Mouse (Mus musculus) spleen, adult 12 weeks (tissue): ENCODE data around the gene Tmco3.
"Not testable (repeated sequence)": the region's sequence is repeated elsewhere in the genome, so short reads cannot be mapped to it uniquely, and the experiment has no call there.

Source experiments
- DNase-seq: peaks from one replicate; pipeline ENCODE4 v3.0.0; 2022; ENCODE audit warnings: low spot score

Gene Tmco3

DNA sequence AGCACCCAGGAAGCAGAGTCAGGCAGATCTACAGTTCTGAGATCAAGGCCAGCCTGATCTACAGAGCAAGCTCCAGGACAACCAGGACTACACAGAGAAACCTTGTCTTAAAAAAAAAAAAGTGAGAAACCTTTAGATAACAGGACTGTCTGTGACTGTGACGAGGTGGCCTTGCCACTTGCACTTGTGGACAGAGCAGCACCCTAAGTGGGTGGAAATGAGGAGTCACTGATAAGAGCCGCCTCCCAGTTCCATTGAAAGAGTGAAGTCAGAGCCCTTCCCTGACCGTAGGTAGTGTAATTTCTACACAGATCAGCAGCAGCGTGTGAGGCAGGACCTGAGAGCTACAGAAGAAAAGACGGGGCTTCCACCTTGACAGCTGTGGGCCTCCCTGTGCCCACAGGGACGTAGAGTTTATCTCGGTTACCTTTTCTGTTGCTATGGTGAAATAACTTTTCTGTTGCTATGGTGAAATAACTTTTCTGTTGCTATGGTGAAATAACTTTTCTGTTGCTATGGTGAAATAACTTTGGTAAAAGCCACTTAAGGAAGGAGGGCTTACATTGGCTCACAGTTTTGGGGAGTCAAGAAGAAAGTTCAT, 18.4 kb downstream of the Tmco3 start:
- DNase-seq, result no peak

DNA sequence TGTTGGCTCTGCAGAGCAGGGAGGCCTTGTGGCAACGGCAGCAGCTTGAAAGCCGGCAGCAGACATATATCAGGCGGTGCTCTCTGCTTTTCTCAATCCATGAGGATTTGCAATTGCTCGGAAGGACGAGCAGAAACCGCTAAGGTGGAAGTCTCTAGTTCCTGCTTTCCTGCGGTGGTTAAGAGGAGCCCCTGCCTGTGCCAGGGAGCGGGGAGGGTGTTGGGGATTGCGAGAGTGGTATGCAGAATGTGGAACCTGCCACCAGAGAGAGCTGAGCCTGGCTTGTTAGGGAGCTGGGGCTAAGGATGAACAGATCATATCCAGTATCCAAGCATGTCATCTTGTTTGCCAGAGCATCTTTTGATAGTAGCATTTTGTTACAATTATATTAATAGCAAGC, 18.9 kb downstream of the Tmco3 start:
- DNase-seq, result no peak

DNA sequence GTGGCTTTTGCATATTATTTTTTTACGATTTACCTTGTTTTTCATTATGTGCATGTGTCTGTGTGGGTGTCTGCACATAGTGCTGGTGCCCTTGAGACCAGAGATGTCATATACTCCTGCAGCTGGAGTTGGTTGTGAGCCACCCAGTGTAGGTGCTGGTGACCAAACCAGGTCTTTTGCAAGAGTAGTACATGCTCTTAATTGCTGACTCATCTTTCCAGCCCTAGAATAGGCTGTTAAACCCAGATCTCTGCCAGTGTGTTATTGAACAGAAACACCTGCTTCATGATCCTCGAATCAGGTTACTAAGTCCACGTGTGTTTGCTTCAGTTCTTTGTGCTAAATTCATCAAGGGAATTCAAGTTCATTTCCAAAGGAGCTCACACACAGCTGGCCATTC, 26.9 kb downstream of the Tmco3 start:
- DNase-seq, result no peak

DNA sequence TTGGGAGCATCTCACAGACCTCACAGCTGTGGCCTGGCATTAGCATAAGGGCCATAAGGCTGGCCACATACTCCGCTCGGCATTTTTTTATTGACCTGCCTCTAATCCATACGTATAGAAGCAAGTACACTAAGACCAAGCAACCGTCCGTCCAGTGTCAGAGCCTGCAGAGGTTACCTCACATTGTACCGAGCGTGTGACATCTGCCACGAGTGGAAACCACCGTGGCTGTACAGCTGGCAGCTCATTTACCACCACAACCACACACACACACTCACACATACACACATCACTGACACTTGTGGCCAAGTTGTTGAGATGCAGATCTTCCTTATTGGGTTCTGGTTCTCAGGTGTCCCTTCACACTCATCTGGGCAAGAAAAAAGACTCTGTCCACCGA, 28.7 kb downstream of the Tmco3 start:
- no peak for DNase-seq

DNA sequence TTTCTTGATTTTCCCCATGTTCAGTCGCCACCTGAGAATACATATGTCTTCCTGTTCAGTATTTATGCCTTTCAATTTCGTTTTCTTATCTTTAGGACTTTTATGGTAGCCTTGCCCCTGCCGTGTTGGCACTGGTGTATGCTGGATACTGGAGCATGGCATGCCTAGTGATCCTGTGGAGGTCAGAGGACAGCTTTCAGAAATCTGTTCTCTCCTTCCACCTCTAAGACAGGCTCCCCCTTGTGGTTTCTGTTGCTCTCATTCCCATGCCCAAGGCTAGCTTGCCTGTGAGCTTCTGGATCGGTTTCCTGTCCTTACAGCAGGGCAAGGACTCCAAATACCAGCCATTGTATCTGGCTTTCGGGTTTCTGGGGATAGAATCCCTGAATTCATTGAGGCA, 38.6 kb downstream of the Tmco3 start:
- no peak for DNase-seq

DNA sequence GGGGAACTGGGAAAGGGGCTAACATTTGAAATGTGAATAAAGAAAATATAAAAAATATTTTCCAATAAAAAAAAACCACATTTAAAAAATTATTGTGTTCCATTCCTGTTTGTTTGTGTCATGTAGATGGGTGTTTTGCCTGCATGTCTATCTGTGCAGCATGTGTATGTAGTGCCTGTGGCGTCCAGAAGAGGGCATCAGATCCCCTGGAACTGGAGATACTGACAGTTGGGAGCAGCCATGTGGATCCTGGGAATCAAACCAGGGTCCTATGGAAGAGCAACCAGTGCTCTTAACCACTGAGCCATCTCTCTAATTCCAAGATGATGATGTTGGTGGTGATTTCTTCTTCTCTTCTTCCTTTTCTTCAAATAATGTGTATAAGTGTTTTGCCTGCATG, 46.7 kb downstream of the Tmco3 start:
- DNase-seq, result no peak

DNA sequence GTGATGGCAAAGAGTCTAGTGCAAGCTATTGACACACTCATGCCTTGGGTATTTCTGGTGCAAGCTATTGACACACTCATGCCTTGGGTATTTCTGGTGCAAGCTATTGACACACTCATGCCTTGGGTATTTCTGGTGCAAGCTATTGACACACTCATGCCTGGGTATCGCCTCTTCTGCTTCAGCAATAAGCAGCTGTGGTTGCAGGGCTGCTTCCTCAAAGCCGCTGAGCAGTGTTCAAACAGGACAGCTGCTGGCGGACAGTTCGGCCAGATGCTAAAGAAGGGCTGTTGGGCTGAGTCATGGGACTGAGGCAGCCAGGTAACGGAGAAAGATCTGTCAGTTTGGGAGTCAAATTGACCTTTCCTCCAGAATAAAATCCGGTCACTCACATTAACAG, 49.3 kb downstream of the Tmco3 start:
- DNase-seq, result not testable (repeated sequence)

DNA sequence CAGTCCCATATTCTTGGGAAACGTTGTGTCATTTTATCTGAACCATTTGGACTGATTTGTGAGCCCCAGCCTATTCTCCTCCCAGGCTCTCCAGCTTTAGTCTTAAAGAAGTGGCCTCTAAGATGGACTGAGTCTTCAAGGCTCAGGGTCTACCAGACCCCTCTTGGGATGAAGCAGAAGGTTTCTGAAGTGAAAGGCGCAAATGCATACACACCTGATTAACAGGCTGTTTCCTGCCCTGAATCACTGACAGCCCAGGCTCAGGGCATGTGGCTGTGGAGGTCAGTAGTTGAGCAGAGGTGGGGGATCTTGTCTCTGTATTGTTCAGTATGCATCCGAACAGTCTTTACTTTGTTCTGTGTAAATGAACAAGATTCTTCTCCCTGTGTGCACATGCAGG, 49.7 kb downstream of the Tmco3 start:
- DNase-seq, result no peak

DNA sequence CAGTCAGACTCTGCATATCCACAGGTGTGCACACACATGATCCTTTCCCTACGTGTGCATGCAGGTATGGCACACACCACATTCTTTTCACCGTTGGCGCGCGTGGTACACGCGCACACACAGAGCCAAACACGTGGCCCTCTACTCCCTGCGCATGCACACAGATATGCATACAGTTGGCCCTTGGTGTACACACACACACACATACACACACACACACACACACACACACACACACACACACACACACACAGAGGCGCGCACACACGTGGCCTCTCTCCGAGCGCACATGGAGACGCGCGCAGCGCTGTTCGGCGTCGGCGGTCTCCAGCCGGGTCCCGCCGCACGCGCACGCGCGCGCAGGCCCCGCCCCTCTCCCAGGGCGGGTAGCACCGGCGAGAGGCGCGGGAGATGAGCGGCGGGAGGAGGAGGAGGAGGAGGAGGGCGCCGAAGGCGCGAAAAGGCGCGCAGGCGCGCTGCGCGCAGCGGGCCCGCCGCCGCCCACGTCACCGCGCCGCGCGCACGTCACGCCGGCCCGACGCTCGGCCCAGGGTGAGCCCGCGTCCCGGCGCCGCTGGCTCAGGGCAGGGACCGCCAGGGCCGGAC, 50.4 kb downstream of the Tmco3 start, which contains the start of gene Tfdp1:
TSS of gene Tfdp1 (plus strand) at position 497 of the 606 bp plus-strand sequence.
- DNase-seq, result peak; percentile 76

DNA sequence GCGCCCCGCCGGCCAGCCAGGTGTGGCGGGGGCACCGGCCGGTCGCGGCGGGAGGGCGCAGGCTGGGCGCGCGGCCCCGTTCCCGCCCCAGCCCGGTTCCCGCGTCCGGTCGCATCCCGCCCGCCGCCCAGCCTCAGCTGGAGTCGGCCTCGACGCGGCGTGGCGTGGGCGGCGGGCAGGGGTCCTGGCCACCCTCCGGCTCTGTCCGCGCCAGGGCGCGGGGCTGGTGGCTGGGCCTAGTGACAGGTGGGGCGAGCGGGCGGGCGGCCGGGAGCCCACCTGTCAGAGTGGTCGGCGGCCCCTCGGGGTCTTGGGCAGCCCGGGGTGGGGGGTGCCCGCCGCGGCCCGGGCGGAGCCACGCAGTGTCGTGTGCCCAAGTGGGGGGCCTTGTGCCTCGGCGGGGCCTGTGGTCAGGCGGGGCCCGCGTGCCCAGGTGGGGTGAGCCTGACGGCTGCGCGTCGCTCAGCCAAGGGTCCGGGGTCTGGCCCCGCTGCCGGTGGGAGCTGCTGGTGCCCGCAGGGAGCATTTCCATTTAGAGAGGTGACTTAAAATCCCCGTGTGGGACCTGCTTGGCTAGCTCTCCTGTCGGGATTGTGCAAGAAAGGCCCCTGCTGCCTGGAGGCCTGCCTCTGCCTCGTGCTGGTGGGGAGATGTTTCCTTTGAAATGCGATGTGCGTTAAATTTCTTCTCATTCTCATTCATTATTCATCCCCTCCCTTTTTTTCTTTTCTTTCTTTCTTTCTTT, 51.1 kb downstream of the Tmco3 start:
- DNase-seq, result peak; percentile 32

DNA sequence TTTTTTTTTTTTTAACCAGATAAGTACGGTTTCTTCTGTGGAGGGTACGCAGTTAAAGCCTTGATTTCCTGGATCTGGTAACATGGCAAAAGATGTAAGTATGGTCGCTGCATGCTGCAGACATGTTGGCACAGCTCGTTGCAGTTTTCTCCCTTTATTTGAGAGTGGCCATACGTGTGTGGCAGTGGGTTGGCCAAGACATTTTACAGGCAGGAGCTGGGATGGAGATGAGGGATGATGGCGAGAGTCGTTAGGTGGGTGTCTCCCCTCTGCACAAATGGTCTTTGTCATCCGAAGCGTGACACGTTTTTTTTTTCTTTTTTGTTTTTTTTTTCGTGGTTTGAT, 51.6 kb downstream of the Tmco3 start:
- DNase-seq, result no peak

DNA sequence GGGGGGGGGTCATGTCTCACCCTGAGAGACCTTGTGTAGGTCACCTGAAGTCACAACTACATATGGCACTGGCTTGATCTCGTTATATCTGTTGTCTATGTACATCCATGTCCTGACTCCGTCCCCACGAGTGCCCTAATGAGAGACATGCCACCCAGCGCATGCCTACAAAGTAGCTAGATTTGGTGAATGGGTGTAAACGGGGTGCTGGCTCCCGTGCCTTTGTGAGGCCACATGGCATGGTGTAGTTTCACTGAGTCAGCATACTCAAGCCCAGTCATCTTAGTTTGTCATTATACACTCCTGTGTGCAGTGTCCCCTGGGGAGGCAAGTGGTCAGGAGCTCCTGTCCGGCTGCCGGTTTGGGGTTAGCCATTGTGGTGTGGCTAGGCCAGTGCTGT, 52.7 kb downstream of the Tmco3 start:
- DNase-seq, result no peak

DNA sequence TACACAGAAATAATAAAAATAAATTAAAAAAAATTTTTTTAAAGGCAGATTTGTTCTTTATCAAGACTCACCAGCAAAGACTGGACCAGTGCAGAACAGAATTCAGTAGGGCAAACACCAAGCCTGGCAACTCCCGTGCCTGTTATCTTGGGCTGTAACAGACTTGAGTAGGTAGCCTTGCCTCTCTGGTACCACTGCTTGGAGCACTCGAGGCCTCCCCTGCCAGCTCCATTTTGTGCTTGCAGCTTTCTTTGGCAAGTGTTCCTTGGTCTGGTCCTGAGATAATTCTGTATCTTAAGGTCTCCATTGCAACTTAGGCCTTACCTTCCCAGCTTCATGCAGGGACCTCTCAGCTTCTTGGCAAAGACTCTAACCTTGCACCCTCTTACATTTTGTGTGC, 54.4 kb downstream of the Tmco3 start:
- DNase-seq, result no peak

DNA sequence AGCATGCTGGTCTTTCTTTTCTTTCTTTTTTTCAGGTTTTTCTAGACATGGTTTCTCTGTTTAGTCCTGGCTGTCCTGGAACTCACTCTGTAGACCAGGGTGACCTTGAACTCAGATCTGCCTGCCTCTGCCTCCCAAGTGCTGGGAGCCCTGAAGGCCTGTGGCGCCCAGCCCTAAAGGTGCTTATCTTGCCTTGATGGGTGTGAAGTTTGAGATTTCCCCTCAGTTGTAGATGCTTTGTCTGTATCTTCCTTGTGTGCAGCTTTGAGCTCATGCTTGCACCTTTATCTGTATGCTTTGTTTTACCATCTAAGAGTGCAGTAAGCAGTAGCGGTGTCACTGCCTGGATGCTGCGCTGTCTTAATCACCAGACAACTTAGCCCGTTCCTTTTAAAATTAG, 55.1 kb downstream of the Tmco3 start:
- no peak for DNase-seq

DNA sequence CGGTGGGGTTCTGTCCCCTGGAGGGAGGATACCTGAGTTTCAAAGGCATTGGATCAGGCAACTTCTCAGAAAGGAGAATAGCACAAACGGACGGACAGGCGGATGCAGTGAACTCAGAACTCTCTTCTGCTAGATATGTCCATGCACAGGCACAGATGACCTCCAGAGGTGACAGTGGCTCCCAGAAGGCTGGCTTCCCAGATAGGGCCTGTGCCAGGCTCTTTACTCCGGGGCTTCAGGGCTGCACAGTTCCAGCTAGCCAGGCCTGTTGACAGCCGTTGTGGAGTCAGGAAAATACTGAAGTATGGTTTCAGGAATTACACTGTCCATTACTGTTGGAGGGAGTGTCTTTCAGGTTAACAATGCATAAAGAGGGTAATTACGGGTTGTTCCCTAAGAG, 62.1 kb downstream of the Tmco3 start:
- no peak for DNase-seq

DNA sequence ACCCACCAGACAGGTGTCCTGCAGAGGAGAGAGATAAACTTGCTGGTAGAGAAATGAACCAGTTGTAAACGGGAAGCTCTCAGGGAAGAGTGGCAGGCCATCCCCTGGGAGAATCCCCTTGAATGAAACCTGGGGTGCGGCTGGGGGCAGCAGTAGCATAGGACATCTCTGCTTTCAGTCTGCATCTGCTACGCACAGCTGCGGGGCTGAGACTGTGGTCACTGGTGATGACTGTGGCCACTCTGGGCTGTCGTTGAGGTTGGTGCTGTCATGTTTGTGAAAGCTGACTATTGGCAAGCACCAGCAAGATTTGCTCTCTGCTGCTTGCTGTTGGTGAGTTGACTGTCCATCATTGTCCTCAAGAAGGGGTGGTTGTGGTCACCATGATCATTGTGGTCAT, 63.6 kb downstream of the Tmco3 start:
- no peak for DNase-seq

DNA sequence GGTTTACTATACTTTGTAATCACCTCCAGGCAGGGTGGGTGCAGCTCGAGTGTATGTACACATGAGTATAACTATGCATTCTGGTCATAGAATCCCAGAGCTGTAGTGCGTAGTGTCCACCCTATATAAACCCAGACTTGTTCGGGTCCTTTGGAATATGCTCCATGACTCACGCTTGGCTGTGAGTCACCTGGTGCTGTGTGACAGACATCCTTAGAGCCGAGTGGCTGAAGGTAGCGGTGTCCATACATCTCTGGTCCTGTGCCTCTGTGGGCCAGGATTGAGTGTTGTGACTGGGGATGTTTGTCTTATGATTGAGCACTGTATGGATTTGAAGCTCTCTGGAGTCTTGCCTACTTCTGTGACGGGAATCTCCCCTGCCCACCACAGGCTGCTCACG, 64.6 kb downstream of the Tmco3 start:
- DNase-seq, result no peak

DNA sequence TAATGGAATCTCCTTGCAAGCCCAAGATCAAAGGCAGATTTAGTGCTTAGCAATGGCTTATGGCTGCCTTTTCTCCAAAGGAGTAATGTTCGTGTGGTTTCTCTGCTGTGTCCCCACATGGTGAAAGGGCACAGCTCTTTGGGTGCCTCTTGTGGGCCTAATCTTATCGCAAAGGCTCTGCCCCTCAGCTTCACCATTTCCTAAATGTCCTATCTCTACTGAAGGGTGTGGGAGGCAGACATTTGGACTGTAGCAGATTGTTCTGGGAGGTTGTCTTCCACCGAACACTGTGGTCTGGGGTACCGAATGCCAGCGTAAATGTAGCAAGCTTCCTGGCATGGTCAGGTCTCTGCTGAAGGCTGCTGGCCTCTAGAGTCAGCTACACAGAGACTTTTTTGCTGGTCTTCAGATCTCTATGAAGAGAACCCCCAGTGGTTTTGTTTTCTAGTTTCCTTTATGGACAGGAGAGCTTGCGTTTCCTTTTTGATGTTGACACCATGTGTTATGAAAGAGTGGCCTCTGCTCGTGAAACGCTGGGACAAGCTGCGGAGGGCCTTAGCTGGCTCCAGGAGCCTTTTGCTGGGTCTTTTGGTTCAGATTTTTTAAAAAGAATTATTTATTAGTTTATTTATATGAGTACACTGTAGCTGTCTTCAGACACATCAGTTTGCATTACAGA, 65.3 kb downstream of the Tmco3 start:
- DNase-seq, result no peak

DNA sequence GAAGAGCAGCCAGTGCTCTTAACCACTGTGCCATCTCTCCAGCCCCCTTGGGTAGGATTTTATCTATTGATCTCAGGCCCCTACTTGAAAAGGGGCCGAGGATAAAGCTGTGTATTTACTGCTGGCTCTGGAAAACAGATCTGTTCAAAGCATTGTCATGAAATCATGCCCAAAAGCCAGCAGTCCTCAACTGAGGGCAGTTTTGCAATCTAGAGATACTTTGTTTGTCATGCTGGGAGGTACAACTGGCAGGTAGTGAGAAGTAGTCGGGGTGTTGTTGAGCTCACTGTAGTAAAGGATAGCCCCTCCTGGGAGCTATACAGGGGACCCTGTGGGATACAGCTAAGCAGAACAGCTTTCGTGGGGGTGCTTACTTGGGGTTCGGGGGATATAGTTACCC, 65.9 kb downstream of the Tmco3 start:
- no peak for DNase-seq

DNA sequence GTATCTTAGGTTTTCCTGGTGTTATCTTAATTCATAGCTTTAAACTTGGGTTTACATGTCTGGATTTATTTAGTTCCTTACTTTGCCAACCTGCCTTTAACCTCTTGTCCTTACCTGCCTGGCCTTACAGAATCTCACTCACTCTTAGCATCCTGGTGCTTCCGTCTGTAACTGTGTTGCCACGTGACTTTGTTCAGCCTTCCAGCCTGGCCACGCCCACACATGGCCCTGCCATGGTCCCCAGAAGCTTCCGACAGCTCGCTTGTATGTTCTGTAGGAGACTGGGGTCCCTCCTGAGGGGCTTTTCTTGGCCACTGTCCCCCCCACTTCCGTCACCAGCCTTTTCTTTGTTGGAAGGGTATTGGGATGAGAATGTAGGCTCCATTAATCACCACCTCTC, 68.2 kb downstream of the Tmco3 start:
- DNase-seq, result no peak

DNA sequence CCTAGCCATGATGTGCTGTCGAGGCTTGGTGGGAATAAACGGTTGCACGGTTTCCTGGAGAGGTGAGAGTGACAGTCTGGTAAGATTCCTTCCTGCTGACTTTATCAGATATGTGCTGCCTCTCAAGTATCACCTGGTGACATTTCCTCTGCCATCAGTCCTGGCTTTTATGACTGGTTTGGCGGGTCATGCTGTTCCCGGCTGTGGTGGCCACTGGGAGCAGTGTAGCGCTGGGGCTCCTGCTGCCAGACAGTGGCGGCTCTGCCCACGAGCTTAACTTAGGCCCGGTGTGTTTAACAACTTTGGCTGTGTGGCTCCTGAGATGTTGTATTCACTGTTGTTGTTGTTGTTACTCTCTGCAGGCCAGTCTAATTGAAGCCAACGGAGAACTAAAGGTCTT, 68.7 kb downstream of the Tmco3 start:
- DNase-seq, result no peak

DNA sequence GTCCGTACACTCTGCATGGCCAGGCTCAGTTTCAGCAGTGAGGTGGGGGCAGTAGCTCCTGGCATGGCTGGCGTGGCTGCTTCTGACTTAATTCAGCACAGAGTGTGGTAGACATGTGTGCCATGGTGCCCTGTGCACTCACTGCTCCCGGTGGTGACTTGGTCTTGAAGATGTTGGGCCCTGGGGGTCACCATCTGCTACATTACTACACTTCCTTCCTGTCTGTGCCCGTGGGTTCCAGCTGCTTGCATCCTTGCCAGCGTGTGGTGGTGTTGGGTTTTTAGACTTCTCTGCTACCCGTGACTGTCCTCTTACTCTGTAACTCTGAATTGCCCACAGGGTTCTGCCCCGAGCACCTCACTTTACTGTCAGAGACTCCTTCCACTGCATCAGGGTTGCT, 72.2 kb downstream of the Tmco3 start:
- DNase-seq, result no peak

DNA sequence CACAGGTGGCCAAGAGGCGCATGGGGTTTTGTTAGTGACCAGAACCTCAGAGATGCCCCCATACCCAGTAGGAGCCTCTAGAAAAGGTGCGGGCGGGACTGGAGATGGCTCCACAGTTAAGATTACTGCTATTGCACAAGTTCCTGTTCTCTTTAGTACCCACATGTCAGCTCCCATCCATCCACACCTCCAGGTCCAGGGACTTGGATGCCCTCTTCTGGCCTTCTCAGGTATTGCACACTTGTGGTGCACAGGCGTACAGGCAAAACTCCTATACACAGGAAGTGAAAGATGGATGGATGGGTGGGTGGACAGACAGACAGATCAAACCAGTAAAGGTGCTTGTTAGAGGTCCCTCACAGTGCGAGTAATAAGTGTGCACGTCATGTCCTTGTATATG, 73.9 kb downstream of the Tmco3 start:
- peak; percentile 17 for DNase-seq
